Mouse (Mus musculus) neural tube, embryonic 12.5 days (tissue): ENCODE data around the gene Cd300ld. TPM values are rescaled to one million over a fixed set of nuclear protein-coding genes. Genes with fewer than 3 reads are reported as not detected.
"Not testable (repeated sequence)": the region's sequence is repeated elsewhere in the genome, so short reads cannot be mapped to it uniquely, and the experiment has no call there.

Source experiments
- ATAC-seq: fragments of 200-750 bp; cut with Nextera tagmentation; 2 replicates; pipeline ENCODE4 v1.8.0; 2017; ENCODE audit warnings: low read depth, mild to moderate bottlenecking, moderate TSS enrichment, moderate library complexity; ENCODE audit not compliant: low FRiP score
- H3K27ac ChIP-seq: fragments of 300-500 bp; sonication (generic); 2 replicates; pipeline ENCODE4 v1.5.1; 2016
- H3K27me3 ChIP-seq: fragments of 300-500 bp; sonication (generic); replicated peaks from 2 replicates; pipeline ENCODE4 v1.6.1; 2016; ENCODE audit warnings: mild to moderate bottlenecking
- H3K36me3 ChIP-seq: fragments of 300-500 bp; sonication (generic); 2 replicates; pipeline ENCODE4 v1.6.1; 2016; ENCODE audit warnings: mild to moderate bottlenecking
- H3K4me1 ChIP-seq: fragments of 300-500 bp; sonication (generic); 2 replicates; pipeline ENCODE4 v1.6.1; 2016
- H3K4me2 ChIP-seq: fragments of 300-500 bp; sonication (generic); replicated peaks from 2 replicates; pipeline ENCODE4 v1.6.1; 2016; ENCODE audit warnings: mild to moderate bottlenecking
- H3K4me3 ChIP-seq: fragments of 300-500 bp; sonication (generic); 2 replicates; pipeline ENCODE4 v1.5.1; 2016
- H3K9ac ChIP-seq: fragments of 300-500 bp; sonication (generic); 2 replicates; pipeline ENCODE4 v1.6.1; 2016; ENCODE audit warnings: mild to moderate bottlenecking
- H3K9me3 ChIP-seq: fragments of 300-500 bp; sonication (generic); 2 replicates; pipeline ENCODE4 v1.6.1; 2016; ENCODE audit warnings: mild to moderate bottlenecking
- WGBS: fragments of 180-500 bp; shearing (Covaris S2); methylation state at CpG from one replicate; pipeline ENCODE4 v1.1.7; 2016; 5-methylcytosine and 5-hydroxymethylcytosine counted together
- polyA plus RNA-seq: library from polyadenylated mRNA; unstranded; fragments of >200 nt; fragmentation: Nextera tagmentation; extraction: Ambion mirVana; gene quantifications from 2 replicates; pipeline ENCODE4 v1.2.1, GENCODE M21; 2016

Gene Cd300ld
- polyA plus RNA-seq, result 0.08 and 0.11 TPM in 2 replicates

DNA sequence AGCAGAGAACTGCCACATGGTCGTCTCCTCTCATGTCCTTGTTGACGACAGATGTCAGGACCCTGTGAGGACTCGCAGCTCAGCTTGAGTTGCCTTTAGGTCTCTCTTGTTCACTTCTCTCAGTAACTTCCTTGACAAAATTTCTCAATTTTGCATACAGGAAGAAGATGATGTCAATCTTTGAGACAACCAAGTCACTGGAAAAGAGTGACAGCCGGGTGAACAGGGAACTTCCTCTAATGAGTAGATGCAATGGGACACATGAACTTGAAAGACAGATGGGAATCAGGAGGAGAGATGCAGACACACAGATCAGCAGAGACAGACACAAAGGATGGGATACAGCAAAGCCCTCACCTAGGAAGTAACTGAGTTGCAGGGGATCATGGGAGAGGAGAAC lies at the start of gene Cd300ld:
TSS of gene Cd300ld (minus strand) at position 130 of the 400 bp plus-strand sequence.
- Histone ChIP-seq H3K9me3 (no peaks in the 10 kb centered on the region), H3K36me3 (no peaks in the 10 kb centered on the region), H3K27ac (no peak within 1 kb of the TSS), H3K4me3 (no peak within 1 kb of the TSS), H3K4me2 (no peak within 1 kb of the TSS), H3K27me3 (no peaks in the 10 kb centered on the region), H3K4me1 (no peaks in the 10 kb centered on the region), H3K9ac (no peak within 1 kb of the TSS)
- ATAC-seq, result no peak
- 82% methylated on average over 4 of the region's 4 CpGs for WGBS

DNA sequence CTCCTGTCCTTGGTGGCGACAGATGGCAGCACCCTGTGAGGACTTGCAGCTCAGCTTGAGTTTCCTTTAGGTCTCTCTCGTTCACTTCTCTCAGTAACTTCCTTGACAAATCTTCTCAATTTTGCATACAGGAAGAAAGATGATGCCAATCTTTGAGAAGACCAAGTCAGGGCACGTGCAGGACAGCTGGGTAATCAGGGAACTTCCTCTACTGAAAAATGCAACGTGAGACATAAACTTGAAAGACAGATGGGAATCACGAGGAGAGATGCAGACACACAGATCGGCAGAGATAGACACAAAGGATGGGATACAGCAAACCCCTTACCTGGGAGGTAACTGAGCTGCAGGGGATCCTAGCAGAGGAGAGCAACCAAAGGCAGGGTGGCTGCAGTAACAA lies 47.9 kb upstream of the Cd300ld start, which contains the start of gene Cd300ld5:
TSS of gene Cd300ld5 (minus strand) at position 101 of the 400 bp plus-strand sequence.
- H3K27me3 ChIP-seq, ATAC-seq, H3K4me2 ChIP-seq, H3K9me3 ChIP-seq, H3K4me3 ChIP-seq, H3K9ac ChIP-seq, H3K36me3 ChIP-seq, H3K27ac ChIP-seq, H3K4me1 ChIP-seq: not testable (repeated sequence)
- no CpG with 5 or more reads among the region's 6 CpGs for WGBS

DNA sequence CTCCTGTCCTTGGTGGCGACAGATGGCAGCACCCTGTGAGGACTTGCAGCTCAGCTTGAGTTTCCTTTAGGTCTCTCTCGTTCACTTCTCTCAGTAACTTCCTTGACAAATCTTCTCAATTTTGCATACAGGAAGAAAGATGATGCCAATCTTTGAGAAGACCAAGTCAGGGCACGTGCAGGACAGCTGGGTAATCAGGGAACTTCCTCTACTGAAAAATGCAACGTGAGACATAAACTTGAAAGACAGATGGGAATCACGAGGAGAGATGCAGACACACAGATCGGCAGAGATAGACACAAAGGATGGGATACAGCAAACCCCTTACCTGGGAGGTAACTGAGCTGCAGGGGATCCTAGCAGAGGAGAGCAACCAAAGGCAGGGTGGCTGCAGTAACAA lies 37.2 kb upstream of the Cd300ld start, which contains the start of gene Cd300ld4:
TSS of gene Cd300ld4 (minus strand) at position 101 of the 400 bp plus-strand sequence.
- WGBS, result no CpG with 5 or more reads among the region's 6 CpGs
- H3K27ac ChIP-seq, H3K4me1 ChIP-seq, H3K4me3 ChIP-seq, H3K36me3 ChIP-seq, H3K9ac ChIP-seq, H3K9me3 ChIP-seq, H3K4me2 ChIP-seq, H3K27me3 ChIP-seq, ATAC-seq: not testable (repeated sequence)

DNA sequence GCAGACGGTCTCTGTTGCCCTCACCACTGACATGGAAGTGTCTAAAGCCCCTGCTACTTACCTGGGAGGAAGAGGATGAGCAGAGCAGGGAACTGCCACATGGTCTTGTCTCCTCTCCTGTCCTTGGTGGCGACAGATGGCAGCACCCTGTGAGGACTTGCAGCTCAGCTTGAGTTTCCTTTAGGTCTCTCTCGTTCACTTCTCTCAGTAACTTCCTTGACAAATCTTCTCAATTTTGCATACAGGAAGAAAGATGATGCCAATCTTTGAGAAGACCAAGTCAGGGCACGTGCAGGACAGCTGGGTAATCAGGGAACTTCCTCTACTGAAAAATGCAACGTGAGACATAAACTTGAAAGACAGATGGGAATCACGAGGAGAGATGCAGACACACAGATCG lies 26.4 kb upstream of the Cd300ld start, which contains the start of gene Cd300ld2:
TSS of gene Cd300ld2 (minus strand) at position 101 of the 400 bp plus-strand sequence.
- H3K4me1 ChIP-seq, H3K27me3 ChIP-seq, H3K9ac ChIP-seq, ATAC-seq, H3K4me2 ChIP-seq, H3K4me3 ChIP-seq, H3K36me3 ChIP-seq, H3K27ac ChIP-seq, H3K9me3 ChIP-seq: not testable (repeated sequence)
- WGBS, result no CpG with 5 or more reads among the region's 7 CpGs

DNA sequence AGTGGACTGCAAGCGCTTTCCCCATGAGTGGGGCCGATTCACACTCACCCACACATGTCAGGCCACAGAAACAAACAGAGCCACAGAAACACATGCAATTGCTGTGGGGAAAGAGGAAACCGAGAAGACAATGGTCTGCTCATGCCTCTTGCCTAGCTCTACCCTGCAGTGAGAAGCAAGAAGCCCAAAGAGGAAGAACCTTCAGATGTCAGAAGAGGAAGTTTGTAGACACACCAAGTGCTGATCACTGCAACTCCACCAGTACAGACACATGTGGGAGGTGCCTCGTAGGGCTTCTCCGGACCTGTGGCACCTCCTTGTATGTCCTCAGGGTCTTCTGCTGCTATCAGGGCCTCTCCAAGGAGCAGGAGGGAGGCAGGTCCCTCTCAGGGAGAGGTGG lies 14.3 kb upstream of the Cd300ld start:
- Histone ChIP-seq H3K4me3 (no peak overlapping the region), H3K36me3 (no peaks in the 10 kb centered on the region), H3K4me1 (no peaks in the 10 kb centered on the region), H3K27ac (no peak overlapping the region), H3K4me2 (no peak overlapping the region), H3K27me3 (no peaks in the 10 kb centered on the region), H3K9me3 (no peaks in the 10 kb centered on the region), H3K9ac (no peak overlapping the region)
- 86% methylated on average over 5 of the region's 5 CpGs for WGBS
- ATAC-seq, result no peak

DNA sequence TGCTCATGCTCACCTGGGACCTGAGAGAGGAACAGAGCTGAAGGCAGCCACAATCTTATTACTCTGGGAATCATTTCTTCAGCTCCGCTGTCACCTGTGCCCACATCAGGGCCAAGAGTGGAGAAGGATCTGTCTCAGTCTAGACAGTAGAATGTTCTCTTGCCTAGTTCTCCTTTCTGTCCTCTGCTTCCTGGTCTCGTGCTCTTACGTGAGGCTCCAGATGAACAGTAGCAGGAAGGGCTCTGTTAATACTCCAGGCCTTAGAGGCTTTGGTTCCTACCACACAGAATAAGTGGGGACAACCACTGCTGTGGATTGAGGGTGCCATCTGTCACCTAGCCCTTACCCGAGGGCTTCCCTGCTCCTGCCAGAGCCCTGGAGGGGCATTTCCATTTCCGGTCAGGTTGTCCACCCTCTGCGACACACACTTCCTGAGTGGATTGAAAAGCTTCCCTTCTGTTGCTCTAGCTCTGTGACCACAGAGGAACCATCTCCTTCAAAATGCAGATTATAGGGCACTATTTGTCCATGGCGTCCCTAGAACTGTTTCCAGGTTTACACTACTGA lies 11.8 kb upstream of the Cd300ld start, which contains the start of gene Cd300c2:
TSS of gene Cd300c2 (minus strand) at position 407 of the 567 bp plus-strand sequence.
- no peak within 1 kb of the TSS for H3K4me2 ChIP-seq
- H3K4me1 ChIP-seq, result no peaks in the 10 kb centered on the region
- no peak for ATAC-seq
- H3K27ac ChIP-seq, result no peak within 1 kb of the TSS
- H3K9ac ChIP-seq, result no peak within 1 kb of the TSS
- 93% methylated on average over 7 of the region's 7 CpGs for WGBS
- H3K4me3 ChIP-seq, result no peak within 1 kb of the TSS
- H3K27me3 ChIP-seq, result 0 out of 2 replicates have a peak, but pooled peaks cover 5% of the 10 kb centered on the region
- H3K9me3 ChIP-seq, result no peaks in the 10 kb centered on the region
- H3K36me3 ChIP-seq, result no peaks in the 10 kb centered on the region

DNA sequence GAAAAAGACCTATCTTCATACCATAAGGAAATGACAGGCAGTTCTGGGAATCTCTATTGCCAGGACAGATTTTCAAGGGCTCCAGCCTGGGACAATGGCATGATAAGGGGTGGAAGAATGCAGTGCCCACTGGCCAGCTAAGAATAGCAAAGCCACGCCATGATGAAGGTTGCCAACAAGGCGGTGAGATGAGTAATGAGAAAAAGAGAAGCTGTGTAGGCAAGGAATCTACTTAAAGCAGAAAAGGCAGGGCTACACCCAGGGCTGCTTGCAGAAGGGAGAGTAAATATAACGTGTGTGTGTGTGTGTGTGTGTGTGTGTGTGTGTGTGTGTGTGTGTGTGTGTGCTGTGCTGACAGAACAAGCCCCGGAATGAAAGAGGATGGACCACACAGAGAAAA lies 7.9 kb downstream of the Cd300ld start:
- H3K36me3 ChIP-seq, result no peaks in the 10 kb centered on the region
- H3K27me3 ChIP-seq, result no peaks in the 10 kb centered on the region
- no peak overlapping the region for H3K4me2 ChIP-seq
- peaks cover 15% of the 10 kb centered on the region for H3K9me3 ChIP-seq
- 68% methylated on average over 4 of the region's 4 CpGs for WGBS
- H3K4me3 ChIP-seq, result no peak overlapping the region
- H3K27ac ChIP-seq, result no peak overlapping the region
- no peak overlapping the region for H3K9ac ChIP-seq
- ATAC-seq, result no peak
- no peaks in the 10 kb centered on the region for H3K4me1 ChIP-seq

DNA sequence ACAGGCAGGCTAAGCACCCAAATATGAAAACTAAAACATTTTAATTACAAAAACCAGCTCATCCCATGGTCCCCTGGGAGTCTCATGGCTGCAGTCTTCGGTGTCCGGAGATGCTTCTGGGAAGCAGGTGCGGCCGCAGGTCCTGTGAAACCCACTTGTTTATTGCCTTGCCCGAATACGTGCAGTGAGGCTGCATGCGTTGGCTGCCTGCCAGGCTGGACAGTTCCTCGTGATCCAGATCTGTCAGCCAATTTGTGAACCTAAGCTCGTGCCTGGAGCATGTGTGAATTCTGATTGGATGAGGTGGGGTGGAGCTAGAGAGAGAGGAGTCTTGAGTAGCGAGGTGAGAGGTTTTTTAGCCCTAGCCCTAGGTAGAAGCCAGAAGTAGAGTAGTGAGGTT lies 17.0 kb downstream of the Cd300ld start:
- WGBS, result 89% methylated on average over 10 of the region's 10 CpGs
- H3K4me3 ChIP-seq, result no peak overlapping the region
- no peak overlapping the region for H3K9ac ChIP-seq
- no peak overlapping the region for H3K27ac ChIP-seq
- H3K36me3 ChIP-seq, result no peaks in the 10 kb centered on the region
- no peak overlapping the region for H3K4me2 ChIP-seq
- H3K27me3 ChIP-seq, result no peaks in the 10 kb centered on the region
- ATAC-seq, result no peak
- peaks cover 5% of the 10 kb centered on the region; the same call in 1 of the 2 replicates for H3K9me3 ChIP-seq
- H3K4me1 ChIP-seq, result no peaks in the 10 kb centered on the region

DNA sequence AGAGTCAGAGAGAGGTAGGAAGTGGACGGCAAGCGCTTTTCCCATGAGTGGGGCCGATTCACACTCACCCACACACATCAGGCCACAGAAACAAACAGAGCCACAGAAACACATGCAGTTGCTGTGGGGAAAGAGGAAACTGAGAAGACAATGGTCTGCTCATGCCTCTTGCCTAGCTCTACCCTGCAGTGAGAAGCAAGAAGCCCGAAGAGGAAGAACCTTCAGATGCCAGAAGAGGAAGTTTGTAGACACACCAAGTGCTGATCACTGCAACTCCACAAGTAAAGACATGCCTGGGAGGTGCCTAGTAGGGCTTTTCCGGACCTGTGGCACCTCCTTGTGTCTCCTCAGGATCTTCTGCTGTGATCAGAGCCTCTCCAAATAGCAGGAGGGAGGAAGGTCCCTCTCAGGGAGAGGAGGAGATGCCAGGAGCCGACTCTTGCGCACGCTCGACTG lies 20.9 kb downstream of the Cd300ld start, which contains the start of gene Cd300c:
TSS of gene Cd300c (minus strand) at position 406 of the 456 bp plus-strand sequence.
- Histone ChIP-seq H3K36me3 (no peaks in the 10 kb centered on the region), H3K9me3 (peaks cover under 1% of the 10 kb centered on the region; the same call in 1 of the 2 replicates), H3K4me1 (no peaks in the 10 kb centered on the region), H3K4me3 (no peak within 1 kb of the TSS), H3K27me3 (no peaks in the 10 kb centered on the region), H3K27ac (no peak within 1 kb of the TSS), H3K4me2 (no peak within 1 kb of the TSS), H3K9ac (no peak within 1 kb of the TSS)
- no peak for ATAC-seq
- WGBS, result 79% methylated on average over 9 of the region's 9 CpGs

DNA sequence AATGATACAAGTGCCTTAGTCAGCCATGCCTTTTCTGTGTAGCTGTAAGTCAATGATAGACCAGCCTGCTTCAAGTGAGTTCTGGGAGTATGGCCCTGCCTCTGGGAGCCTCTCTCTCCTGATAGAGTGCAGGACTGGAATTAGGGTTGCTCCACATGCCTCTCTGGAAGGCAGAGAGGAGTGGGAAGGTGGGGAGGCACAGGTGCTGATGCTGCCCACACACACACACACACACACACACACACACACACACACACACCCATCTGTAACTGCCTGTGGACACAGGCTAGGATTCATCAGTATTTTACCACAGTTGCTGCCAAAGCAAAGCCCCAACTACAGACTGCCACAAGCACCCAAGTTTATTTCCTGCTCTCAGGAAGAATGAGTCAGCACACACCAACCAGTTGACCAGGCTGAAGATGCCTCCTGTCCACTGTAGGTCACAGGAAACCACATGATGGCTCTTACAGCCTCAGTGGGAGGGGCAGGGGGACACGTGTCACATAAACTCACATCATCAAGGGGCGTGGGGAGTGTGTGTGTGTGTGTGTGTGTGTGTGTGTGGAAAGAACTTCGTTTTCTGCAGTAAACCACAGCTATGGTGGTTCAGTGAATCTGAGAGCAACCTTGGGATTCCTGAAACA lies 24.4 kb downstream of the Cd300ld start:
- no peak overlapping the region for H3K27ac ChIP-seq
- 56% methylated on average over 3 of the region's 3 CpGs for WGBS
- H3K9me3 ChIP-seq, result no peaks in the 10 kb centered on the region
- H3K27me3 ChIP-seq, result no peaks in the 10 kb centered on the region
- no peaks in the 10 kb centered on the region for H3K36me3 ChIP-seq
- H3K4me2 ChIP-seq, result no peak overlapping the region
- no peak for ATAC-seq
- no peaks in the 10 kb centered on the region for H3K4me1 ChIP-seq
- no peak overlapping the region for H3K9ac ChIP-seq
- H3K4me3 ChIP-seq, result no peak overlapping the region

DNA sequence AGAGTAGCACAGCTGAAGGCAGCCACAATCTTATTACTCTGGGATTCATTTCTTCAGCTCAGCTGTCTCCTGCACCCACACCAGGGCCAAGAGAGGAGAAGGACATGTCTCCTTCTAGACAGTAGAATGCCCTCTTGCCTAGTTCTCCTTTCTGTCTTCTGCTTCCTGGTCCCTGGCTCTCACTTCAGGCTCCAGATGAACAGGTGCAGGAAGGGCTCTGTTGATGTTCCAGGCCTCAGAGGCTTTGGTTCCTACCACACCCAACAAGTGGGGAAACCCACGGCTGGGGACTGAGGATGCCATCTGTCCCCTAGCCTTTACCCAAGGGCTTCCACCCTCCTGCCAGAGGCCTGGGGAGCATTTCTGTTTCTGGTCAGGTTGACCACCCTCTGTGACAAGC lies 29.4 kb downstream of the Cd300ld start:
- WGBS, result 82% methylated on average over 1 of the region's 1 CpGs
- Histone ChIP-seq H3K9ac (no peak overlapping the region), H3K4me2 (no peak overlapping the region), H3K27ac (no peak overlapping the region), H3K4me1 (no peaks in the 10 kb centered on the region), H3K4me3 (no peak overlapping the region), H3K9me3 (no peaks in the 10 kb centered on the region), H3K27me3 (no peaks in the 10 kb centered on the region), H3K36me3 (no peaks in the 10 kb centered on the region)
- no peak for ATAC-seq

DNA sequence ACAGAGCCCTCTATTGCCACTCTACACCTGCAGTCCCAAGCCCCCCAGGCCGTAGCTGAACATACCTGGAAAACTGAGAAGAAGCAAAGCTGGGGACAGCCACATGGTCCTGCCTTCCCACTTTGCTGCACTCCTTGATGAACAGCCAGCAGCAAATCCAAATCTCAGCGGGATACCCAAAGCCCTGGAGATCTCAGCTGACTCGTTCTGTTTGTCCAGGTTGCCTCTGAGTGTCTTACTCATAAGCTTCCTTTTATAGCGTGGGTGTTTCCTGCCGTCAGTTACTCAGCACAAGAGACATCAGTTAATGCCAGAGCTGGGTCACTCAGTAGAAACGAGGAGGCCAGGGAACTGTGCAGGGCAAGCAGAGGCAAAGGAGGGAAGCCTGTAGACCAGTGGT lies 55.6 kb downstream of the Cd300ld start, which contains the start of gene Cd300lb:
TSS of gene Cd300lb (minus strand) at position 243 of the 400 bp plus-strand sequence.
- no peaks in the 10 kb centered on the region for H3K27me3 ChIP-seq
- H3K4me2 ChIP-seq, result no peak within 1 kb of the TSS
- no peaks in the 10 kb centered on the region for H3K9me3 ChIP-seq
- no peaks in the 10 kb centered on the region for H3K4me1 ChIP-seq
- no peak within 1 kb of the TSS for H3K9ac ChIP-seq
- 62% methylated on average over 6 of the region's 6 CpGs for whole genome bisulfite sequencing
- H3K4me3 ChIP-seq, result no peak within 1 kb of the TSS
- no peak for ATAC-seq
- H3K27ac ChIP-seq, result no peak within 1 kb of the TSS
- no peaks in the 10 kb centered on the region for H3K36me3 ChIP-seq
